Mouse (Mus musculus) macrophage (primary cell): ENCODE data around the gene Lama4. TPM values are rescaled to one million over a fixed set of nuclear protein-coding genes. Genes with fewer than 3 reads are reported as not detected.

ENCODE experiments used
- H3K27ac ChIP-seq: fragments of 350-480 bp; formaldehyde crosslinking; 2 replicates; pipeline ENCODE4 v1.9.0; 2021
- H3K36me3 ChIP-seq: fragments of 350-480 bp; formaldehyde crosslinking; 2 replicates; pipeline ENCODE4 v1.9.0; 2021; ENCODE audit errors: inconsistent target
- H3K4me3 ChIP-seq: fragments of 350-480 bp; formaldehyde crosslinking; 2 replicates; pipeline ENCODE4 v1.9.0; 2021; ENCODE audit errors: inconsistent target
- H3K79me2 ChIP-seq: fragments of 350-480 bp; formaldehyde crosslinking; 2 replicates; pipeline ENCODE4 v1.9.0; 2021; ENCODE audit errors: inconsistent target
- WGBS: methylation state at CpG from one replicate; pipeline ENCODE4 v1.1.7; 2026; ENCODE audit warnings: inconsistent platforms; ENCODE audit not compliant: missing documents; 5-methylcytosine and 5-hydroxymethylcytosine counted together
- polyA plus RNA-seq: library from polyadenylated mRNA; stranded (reverse); fragments of 250-400 nt; gene quantifications from 3 replicates; pipeline ENCODE4 v1.2.4, GENCODE M21; 2018; ENCODE audit warnings: inconsistent platforms
- total RNA-seq, 78 experiments: library from RNA; depleted of rRNA; stranded (reverse); fragments of 250-400 nt; gene quantifications; 1 replicate in 9 of 78; 2 replicates in 24 of 78; 3 replicates in 43 of 78; 4 replicates in 2 of 78; pipeline ENCODE4 v1.2.4; 2018; ENCODE audit warnings: inconsistent platforms in 56 of 78

Gene Lama4
- total RNA-seq (2018; cell fraction: chromatin; rRNA removed): 10 to 100 TPM in 1 of 26 experiments, under 1 TPM in 4, not detected in 21; 0.12 to 10.4 (median 0.13) TPM
- under 1 TPM in 2 of 26 experiments, not detected in 24; 0.03 to 0.09 TPM for total RNA-seq (2018; cell fraction: cytosol; rRNA removed)
- total RNA-seq (2018; cell fraction: nucleus; rRNA removed): 1 to 10 TPM in 1 of 26 experiments, not detected in 25; 1.3 TPM
- 0.06 TPM in 1 of 3 replicates, not detected in the others for polyA plus RNA-seq

GRCm38 (mm10) chr10:38965075-38965781 lies at the start of gene Lama4:
TSS of gene Lama4 (plus strand) at chr10:38965515.
- Histone ChIP-seq H3K4me3 (no peak within 1 kb of the TSS), H3K79me2 (no peaks in the 10 kb centered on the region), H3K27ac (no peak within 1 kb of the TSS), H3K36me3 (no peaks in the 10 kb centered on the region)
- WGBS: 9% methylated on average over 24 of the region's 24 CpGs

GRCm38 (mm10) chr10:38916027-38916617 lies 49.2 kb upstream of the Lama4 start:
- Histone ChIP-seq H3K79me2 (no peaks in the 10 kb centered on the region), H3K36me3 (no peaks in the 10 kb centered on the region), H3K4me3 (no peak overlapping the region), H3K27ac (no peak overlapping the region)
- WGBS: 42% methylated on average over 4 of the region's 4 CpGs

GRCm38 (mm10) chr10:38928940-38929697 lies 36.2 kb upstream of the Lama4 start:
- Histone ChIP-seq H3K27ac (no peak overlapping the region), H3K4me3 (no peak overlapping the region), H3K79me2 (no peaks in the 10 kb centered on the region), H3K36me3 (no peaks in the 10 kb centered on the region)
- 61% methylated on average over 6 of the region's 6 CpGs for WGBS

GRCm38 (mm10) chr10:38944701-38945100 lies 20.6 kb upstream of the Lama4 start:
- H3K4me3 ChIP-seq: no peak overlapping the region
- H3K27ac ChIP-seq: no peak overlapping the region
- H3K36me3 ChIP-seq: no peaks in the 10 kb centered on the region
- no peaks in the 10 kb centered on the region for H3K79me2 ChIP-seq
- 85% methylated on average over 2 of the region's 2 CpGs for WGBS

- WGBS: 87% methylated on average over 2 of the region's 2 CpGs
- H3K36me3 ChIP-seq: no peaks in the 10 kb centered on the region
- no peak overlapping the region for H3K27ac ChIP-seq
- H3K4me3 ChIP-seq: no peak overlapping the region
- H3K79me2 ChIP-seq: no peaks in the 10 kb centered on the region
Observed at GRCm38 (mm10) chr10:38961920-38962319, 3.4 kb upstream of the Lama4 start.

- H3K27ac ChIP-seq: no peak overlapping the region
- H3K79me2 ChIP-seq: no peaks in the 10 kb centered on the region
- 78% methylated on average over 4 of the region's 4 CpGs for WGBS
- no peaks in the 10 kb centered on the region for H3K36me3 ChIP-seq
- no peak overlapping the region for H3K4me3 ChIP-seq
Observed at GRCm38 (mm10) chr10:38964719-38965074, 618 bp upstream of the Lama4 start.

- no peak overlapping the region for H3K4me3 ChIP-seq
- WGBS: 5% methylated on average over 12 of the region's 14 CpGs
- H3K27ac ChIP-seq: no peak overlapping the region
- no peaks in the 10 kb centered on the region for H3K36me3 ChIP-seq
- no peaks in the 10 kb centered on the region for H3K79me2 ChIP-seq
Observed at GRCm38 (mm10) chr10:38965857-38966256, 542 bp downstream of the Lama4 start.

- Histone ChIP-seq H3K4me3 (no peak overlapping the region), H3K36me3 (no peaks in the 10 kb centered on the region), H3K79me2 (no peaks in the 10 kb centered on the region), H3K27ac (no peak overlapping the region)
- WGBS: 88% methylated on average over 2 of the region's 2 CpGs
Observed at GRCm38 (mm10) chr10:38966646-38967045, 1.3 kb downstream of the Lama4 start.

- Histone ChIP-seq H3K79me2 (no peaks in the 10 kb centered on the region), H3K36me3 (no peaks in the 10 kb centered on the region), H3K4me3 (no peak overlapping the region), H3K27ac (no peak overlapping the region)
- 93% methylated on average over 10 of the region's 10 CpGs for WGBS
Observed at GRCm38 (mm10) chr10:38968326-38969072, 3.2 kb downstream of the Lama4 start.

GRCm38 (mm10) chr10:38969543-38969942 lies 4.2 kb downstream of the Lama4 start:
- Histone ChIP-seq H3K4me3 (no peak overlapping the region), H3K79me2 (no peaks in the 10 kb centered on the region), H3K27ac (no peak overlapping the region), H3K36me3 (no peaks in the 10 kb centered on the region)
- 83% methylated on average over 2 of the region's 2 CpGs for WGBS

- H3K4me3 ChIP-seq: no peak overlapping the region
- 87% methylated on average over 6 of the region's 6 CpGs for WGBS
- no peak overlapping the region for H3K27ac ChIP-seq
- H3K36me3 ChIP-seq: no peaks in the 10 kb centered on the region
- H3K79me2 ChIP-seq: no peaks in the 10 kb centered on the region
Observed at GRCm38 (mm10) chr10:38969975-38970374, 4.7 kb downstream of the Lama4 start.

- H3K27ac ChIP-seq: no peak overlapping the region
- no peak overlapping the region for H3K4me3 ChIP-seq
- WGBS: 59% methylated on average over 7 of the region's 7 CpGs
- H3K36me3 ChIP-seq: no peaks in the 10 kb centered on the region
- H3K79me2 ChIP-seq: no peaks in the 10 kb centered on the region
Observed at GRCm38 (mm10) chr10:38972221-38972946, 7.1 kb downstream of the Lama4 start.

- WGBS: 87% methylated on average over 4 of the region's 4 CpGs
- no peak overlapping the region for H3K4me3 ChIP-seq
- H3K36me3 ChIP-seq: no peaks in the 10 kb centered on the region
- no peak overlapping the region for H3K27ac ChIP-seq
- no peaks in the 10 kb centered on the region for H3K79me2 ChIP-seq
Observed at GRCm38 (mm10) chr10:38973016-38973415, 7.7 kb downstream of the Lama4 start.

GRCm38 (mm10) chr10:38978195-38978594 lies 12.9 kb downstream of the Lama4 start:
- no peak overlapping the region for H3K27ac ChIP-seq
- WGBS: 77% methylated on average over 1 of the region's 1 CpGs
- no peaks in the 10 kb centered on the region for H3K36me3 ChIP-seq
- H3K79me2 ChIP-seq: no peaks in the 10 kb centered on the region
- no peak overlapping the region for H3K4me3 ChIP-seq
